Mouse (Mus musculus) myocyte (in vitro differentiated cells): ENCODE results near the gene Scarf2.

Experiments
- MYOD1 ChIP-seq, 3 experiments: IDR thresholded peaks; one replicate each; pipeline ENCODE4 v1.6.1; 2011; ENCODE audit warnings: control low read depth in 2 of 3, low read depth in 2 of 3, mild to moderate bottlenecking in 2 of 3, moderate library complexity in 1 of 3; ENCODE audit not compliant: insufficient read length in 2 of 3, control insufficient read depth in 1 of 3
- POLR2A ChIP-seq: IDR thresholded peaks from one replicate; pipeline ENCODE4 v1.6.1; 2011; ENCODE audit warnings: low read depth, mild to moderate bottlenecking, control low read depth, moderate library complexity; ENCODE audit not compliant: insufficient read length
- POLR2AphosphoS2 ChIP-seq: IDR thresholded peaks from one replicate; pipeline ENCODE4 v1.6.1; 2011; ENCODE audit warnings: low read depth, control low read depth; ENCODE audit not compliant: insufficient read length
- REST ChIP-seq: IDR thresholded peaks from one replicate; pipeline ENCODE4 v1.6.1; 2011; ENCODE audit warnings: mild to moderate bottlenecking, control low read depth, moderate library complexity; ENCODE audit not compliant: insufficient read depth, insufficient read length
- USF1 ChIP-seq: IDR thresholded peaks from one replicate; pipeline ENCODE4 v1.6.1; 2011; ENCODE audit warnings: low read depth, mild to moderate bottlenecking, control low read depth, moderate library complexity

DNA sequence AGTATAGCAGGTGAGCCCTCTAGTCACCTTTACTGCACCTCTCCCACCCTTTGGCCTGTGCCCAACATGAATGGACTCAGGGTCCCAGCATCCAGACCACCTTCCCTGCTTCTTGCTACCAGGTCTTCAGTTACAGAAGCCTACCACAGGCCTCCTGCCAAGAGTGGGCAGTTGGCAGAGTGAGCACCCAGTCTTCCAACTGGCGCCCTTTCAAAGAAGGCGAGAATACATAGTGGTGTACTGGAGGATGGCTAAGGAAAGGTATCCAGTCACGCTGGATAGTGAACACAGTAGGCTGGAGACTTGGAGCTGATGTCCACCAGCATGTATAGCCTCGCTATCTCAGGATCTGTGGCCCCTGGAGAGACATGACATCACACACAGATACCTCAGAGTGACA lies 3.0 kb upstream of the Scarf2 start:
- TF ChIP-seq MYOD1 (IDR thresholded peaks at IDR 0.05; ENCODE audit: control insufficient read depth in 1 of 3, insufficient read length in 2 of 3, low read depth in 2 of 3) (no peak), POLR2A (no peak), USF1 (no peak), REST (no peak), POLR2AphosphoS2 (no peak)
